Mouse (Mus musculus): Measurements from ENCODE around the gene Trpm3.
"Not testable (repeated sequence)": the region's sequence is repeated elsewhere in the genome, so short reads cannot be mapped to it uniquely, and the experiment has no call there.

Gene Trpm3

DNA sequence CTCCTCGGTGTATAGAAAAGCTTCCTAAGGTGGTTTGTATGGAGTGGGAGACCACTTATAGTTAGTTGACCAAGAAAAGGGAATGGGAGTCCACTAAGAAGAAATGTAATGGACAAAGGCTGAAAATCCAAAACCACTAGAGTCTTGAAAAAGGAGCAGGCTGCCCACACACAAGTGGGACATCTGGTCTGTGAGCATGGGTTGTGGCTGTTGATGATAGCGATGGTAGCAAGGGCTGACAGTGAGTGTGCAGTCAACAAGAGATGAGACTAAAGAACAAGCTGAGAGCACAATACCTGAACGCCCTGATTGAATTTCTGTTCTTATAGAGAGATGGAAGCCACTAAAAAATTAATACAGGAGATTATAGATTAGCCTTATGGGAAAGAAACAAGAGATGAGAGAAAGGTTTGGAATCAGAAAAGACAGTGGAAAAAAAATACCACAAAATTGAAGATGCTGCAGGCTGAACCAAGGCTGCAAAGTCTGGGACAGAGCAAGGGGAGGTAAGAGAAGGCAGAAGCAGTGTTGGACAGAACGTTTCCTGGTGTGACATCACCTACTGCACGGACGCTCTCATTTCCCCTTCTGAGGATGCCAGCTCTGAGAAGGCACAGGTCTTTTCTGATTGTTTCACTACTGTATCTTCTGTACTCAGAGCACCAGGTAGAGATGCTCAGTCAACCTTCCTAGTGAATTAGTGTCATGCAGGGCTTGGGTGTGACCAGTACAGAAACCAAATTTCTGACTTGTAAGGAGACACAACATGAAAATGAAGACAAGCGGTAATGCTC lies 710.1 kb downstream of the Trpm3 start:
- DNase-seq (ENCODE audit: low spot score): no peak

DNA sequence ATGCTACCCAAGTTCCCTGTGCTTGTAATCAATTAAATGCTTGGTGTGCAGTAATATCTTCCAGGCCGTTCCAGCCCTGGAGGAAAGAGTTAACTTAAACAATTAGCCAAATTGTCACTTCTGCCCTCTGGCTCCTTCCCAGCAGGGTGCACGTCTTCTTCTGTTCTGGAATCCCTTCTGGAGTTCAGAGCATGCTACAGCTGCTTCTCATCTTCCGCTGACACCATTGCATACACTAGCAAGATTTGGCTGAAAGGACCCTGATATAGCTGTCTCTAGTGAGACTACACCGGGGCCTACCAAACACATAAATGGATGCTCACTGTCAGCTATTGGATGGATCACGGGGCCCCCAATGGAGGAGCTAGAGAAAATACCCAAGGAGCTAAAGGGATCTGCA lies 712.6 kb downstream of the Trpm3 start:
- not testable (repeated sequence) for DNase-seq (ENCODE audit: low spot score)

DNA sequence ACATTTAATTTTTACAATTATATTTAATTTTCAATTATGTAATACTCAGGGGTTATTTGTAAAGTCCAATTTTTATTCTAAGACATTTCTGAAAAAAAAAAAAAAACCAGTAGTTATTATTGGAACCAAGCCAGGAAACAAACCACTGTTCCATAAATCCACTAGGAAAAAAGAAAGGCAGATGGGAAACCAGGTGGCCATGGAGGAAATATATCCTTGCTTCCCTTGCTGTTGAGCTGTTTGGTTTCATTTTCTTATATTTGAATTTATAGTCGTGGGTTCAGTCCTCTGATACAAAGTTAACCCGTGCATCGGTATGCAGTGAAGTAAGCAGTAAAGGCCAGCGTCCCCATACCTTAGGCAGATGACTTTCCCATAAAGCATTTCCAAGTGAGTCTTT lies 720.8 kb downstream of the Trpm3 start:
- DNase-seq (ENCODE audit: low spot score): no peak

DNA sequence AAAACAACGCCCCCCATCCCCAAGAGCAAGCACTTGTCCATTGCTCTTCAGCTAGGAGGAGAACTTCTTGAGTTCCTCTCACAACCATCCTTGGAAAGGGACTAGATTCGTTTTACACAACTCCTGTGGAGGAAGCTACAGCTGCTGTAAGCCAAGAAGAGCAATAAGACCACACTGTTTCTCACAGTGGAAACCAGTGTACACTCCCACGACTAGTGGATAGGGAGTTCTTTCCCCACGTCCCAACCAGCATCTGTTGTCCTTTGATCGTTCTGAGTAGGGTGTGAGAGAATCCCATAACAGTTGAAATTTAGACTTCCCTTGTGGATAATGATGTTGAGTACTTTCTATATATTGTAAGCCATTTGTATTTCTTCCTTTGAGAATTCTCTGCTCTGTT lies 728.6 kb downstream of the Trpm3 start:
- DNase-seq (ENCODE audit: low spot score): no peak

DNA sequence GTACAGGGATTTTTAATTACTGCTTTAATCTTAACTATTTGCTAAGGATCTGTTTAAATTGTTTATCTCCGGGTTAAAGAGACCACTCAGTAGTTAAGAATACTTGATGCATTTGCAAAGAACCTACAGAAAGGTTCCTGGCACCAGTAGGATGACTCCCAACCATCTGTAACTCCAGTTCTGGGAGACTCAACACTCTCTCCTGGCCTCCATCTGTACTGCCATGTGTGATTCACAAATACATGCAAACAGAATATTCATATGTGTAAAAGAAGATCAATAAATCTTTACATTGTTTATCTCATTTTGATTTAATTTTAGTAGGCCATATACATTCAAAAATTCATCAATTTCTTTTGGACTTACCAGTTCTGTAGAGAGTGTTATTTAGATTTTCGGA lies 731.0 kb downstream of the Trpm3 start:
- DNase-seq (ENCODE audit: low spot score): no peak

DNA sequence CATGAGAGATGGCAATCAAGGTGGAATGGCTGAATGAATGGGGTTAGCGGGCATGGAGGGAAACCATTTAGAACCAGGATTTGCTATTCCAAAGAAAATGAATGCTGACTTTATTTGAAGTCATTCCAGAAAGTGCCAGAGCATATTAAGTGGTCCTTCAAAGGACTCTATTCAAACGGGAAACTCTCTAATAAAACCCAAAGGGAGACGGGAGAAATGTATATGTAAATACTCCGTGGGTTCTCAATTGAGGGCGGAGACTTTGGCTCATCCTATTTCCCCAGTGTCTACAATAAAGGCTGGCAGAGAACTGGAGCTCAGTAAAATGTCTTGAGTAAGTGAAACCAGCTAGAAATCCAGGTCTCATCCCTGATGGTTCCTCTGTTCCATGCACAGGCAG lies 733.6 kb downstream of the Trpm3 start:
- no peak for DNase-seq (ENCODE audit: low spot score)

DNA sequence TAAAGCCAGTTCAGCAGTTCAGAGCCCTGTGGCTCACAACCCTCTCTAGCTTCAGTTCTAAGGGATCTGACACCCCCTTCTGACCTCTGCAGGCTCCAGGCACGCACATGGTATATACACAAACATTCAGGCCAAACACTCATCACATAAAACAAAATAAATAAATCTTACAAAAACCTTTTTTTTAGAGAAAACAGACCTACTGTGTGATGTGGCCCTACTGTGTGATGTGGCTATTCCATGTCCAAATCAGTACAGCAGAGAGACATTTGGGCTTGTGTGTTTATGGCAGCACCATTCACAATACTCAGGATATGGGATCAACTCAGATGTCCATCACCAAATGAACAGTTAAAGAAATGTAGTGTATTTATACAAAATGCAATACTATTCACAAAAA lies 741.4 kb downstream of the Trpm3 start:
- DNase-seq (ENCODE audit: low spot score): no peak

DNA sequence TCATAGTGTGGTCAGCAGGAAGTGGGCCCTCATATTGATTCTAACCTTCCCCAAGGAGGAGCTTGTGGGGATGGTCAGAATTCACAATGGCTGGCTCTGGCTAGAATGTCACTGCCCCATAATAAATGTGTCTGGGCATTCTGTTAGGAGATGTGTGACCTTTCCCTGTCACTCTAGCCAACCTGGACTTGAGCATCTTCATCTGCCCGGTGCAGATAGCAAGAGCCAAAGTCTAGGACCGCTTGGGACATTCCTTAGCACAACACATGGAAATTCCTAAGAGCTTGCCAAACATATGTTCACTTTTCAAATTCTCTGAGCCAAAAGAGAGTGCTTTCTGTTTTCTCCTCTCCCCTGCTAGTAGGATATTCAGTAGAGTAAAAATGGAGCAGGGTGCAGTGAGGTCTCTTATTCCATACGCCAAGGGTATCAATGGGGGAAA lies 743.8 kb downstream of the Trpm3 start:
- DNase-seq (ENCODE audit: low spot score): no peak

DNA sequence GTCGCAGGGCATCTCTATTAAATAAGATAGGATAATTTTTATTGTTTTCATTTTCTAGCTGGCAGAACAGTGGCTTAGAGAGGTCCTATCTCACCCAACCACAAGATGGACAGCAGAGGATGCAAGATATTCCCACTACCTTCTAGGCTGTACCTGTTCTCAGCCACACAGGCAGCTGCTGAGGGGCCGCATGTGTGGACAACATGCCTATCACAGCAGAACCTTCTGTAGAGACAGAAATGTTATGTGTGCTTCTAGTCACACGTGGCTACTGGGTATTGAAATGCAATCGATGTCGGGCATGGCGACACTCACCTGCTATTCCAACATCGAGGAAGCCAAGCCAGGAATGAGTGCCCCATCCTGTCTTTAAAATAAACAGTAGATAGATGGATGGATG lies 744.3 kb downstream of the Trpm3 start:
- no peak for DNase-seq (ENCODE audit: low spot score)

DNA sequence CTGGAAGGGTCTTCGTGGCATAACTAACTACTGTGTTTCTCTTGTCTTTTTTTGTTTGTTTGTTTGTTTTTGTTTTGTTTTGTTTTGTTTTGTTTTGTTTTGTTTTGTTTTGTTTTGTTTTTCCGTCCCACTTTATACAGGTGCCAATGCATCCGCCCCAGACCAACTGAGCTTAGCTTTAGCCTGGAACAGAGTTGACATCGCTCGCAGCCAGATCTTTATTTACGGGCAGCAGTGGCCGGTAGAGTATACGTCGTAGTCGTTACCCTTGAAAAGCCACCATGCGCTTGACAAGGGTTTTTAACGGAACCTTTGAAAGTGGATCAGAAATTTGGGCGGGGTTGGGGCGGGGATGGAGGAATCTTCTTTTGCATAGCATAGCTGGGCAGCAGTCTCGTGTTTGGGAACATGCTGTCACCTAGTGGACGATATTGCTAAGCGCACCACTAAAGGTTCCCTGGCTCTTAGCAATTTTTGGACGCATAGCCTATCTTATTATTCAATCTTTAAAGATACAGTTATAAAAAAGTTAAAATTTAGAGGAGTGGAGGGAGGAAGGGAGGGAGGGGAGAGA lies 745.0 kb downstream of the Trpm3 start:
- DNase-seq (ENCODE audit: low spot score): no peak

DNA sequence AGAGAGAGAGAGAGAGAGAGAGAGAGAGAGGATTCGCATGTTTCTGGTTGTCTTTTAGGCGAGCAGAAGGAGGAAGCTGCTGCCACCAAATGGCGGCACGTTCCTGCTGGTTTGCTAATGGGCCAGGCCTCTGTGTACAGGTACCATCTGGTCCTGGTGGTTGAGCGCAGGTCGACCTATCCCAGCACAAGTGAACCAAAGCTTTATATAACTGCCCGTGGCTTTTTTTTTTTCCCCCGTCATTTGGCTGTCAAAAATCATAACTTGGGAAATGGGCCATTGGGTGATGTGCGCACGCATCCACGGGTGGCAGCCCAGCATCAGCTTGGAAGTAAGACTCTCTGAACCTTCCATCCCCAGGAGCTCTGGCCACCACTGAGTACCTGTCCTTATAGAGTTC lies 745.5 kb downstream of the Trpm3 start:
- DNase-seq (ENCODE audit: low spot score): no peak

DNA sequence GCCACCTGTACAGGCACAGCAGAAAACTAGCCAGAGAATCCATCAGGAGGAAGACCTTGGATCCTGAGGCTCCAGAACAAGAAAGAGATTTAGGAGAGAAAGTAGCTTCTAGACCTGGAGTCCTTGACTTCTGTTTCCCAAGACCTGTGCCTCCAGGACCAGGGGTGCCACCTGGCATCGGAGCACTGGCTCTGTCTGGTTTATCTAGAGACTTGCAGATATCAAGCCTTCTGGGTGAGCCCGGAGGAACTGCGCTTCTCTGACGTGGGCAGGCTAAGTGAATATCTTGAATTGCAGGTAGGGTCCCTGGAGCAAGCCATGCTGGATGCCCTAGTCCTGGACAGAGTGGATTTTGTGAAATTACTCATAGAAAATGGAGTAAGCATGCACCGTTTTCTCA lies 746.2 kb downstream of the Trpm3 start:
- no peak for DNase-seq (ENCODE audit: low spot score)

DNA sequence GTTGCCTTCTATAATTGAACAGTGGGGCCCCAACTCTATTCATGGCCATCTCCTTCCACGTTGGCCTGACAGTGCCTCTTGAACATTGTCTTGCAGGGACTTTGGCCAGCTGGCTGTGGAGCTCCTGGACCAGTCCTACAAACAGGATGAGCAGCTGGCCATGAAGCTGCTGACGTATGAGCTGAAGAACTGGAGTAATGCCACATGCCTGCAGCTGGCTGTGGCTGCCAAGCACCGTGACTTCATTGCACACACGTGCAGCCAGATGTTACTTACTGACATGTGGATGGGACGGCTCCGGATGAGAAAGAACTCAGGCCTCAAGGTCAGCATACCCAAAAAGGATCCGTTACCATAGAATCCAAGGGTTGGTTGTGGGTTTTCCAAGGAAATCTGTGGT lies 763.0 kb downstream of the Trpm3 start:
- DNase-seq (ENCODE audit: low spot score): no peak

DNA sequence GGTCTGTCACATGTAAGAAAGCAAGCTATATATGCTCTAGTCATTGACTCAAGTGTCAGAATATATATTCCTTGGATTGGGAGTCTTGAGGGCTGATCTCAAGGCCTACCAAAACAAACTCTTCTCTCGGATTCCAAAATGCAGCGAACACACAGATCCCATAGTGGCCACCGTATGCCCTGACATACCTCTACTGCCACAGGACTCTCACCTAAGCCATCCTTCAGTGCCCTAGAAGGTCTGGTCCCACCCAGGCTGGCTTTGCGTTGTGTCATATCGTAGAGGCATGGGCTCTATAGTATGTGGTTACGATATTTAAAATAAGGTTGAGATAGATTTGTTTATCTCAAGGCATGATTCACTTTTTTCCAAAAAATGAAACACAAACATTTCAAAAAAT lies 763.5 kb downstream of the Trpm3 start:
- no peak for DNase-seq (ENCODE audit: low spot score)

DNA sequence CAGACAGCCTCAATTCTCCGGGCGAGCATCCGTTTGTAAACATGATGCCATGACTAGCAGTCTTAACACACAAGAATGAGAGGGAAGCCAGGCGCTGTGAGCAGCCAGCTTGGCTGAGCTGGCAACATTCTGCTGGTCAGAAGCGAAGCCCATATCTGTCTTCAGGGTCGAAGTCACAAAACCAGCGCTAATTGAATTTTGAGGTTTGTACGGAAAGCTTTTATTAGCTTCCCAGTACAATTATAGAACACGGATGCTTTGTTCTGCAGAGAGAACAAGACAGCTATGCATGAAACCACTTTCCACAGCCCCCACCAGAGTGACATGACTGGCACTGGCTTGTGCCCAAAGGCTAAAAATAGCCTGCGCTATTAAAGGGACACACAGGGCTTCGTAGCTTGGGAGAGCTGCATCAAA lies 766.2 kb downstream of the Trpm3 start:
- no peak for DNase-seq (ENCODE audit: low spot score)

DNA sequence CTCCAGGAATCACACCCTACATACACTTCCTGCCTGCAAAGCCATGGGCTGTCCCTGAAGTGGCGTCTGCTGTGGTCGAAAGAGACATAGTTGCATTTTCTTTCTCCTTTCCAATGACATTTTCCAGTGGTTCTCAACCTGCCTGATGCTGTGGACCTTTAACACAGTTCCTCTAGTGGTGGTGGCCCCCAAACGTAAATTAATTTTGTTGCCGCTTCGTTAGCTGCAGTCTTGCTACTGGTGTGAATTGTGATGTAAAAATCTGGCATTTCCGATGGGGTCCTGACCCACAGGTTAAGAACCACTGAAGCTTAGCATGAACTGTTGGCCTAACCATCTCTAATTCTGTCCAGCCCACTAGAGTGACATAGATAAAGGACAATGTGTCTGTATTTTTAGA lies 771.8 kb downstream of the Trpm3 start:
- no peak for DNase-seq (ENCODE audit: low spot score)

DNA sequence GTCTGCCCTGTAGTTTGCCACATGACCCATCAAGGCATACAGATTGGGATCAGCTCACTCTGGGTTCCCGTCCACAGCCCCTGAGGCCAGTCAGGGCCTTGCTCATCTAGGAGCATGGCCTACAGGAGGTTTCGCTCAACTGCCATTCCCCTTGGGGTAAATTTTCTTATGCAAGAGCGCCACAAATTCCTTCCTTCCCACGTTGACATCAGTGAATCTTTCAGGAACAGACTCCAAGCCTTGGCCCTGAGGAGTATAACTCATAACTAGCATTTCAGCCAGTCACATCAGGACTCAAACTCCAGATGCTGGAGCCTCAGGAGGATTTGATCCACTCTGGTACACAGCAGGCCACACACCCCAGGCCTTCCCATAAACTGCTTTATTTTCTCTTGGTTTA lies 774.1 kb downstream of the Trpm3 start:
- no peak for DNase-seq (ENCODE audit: low spot score)

DNA sequence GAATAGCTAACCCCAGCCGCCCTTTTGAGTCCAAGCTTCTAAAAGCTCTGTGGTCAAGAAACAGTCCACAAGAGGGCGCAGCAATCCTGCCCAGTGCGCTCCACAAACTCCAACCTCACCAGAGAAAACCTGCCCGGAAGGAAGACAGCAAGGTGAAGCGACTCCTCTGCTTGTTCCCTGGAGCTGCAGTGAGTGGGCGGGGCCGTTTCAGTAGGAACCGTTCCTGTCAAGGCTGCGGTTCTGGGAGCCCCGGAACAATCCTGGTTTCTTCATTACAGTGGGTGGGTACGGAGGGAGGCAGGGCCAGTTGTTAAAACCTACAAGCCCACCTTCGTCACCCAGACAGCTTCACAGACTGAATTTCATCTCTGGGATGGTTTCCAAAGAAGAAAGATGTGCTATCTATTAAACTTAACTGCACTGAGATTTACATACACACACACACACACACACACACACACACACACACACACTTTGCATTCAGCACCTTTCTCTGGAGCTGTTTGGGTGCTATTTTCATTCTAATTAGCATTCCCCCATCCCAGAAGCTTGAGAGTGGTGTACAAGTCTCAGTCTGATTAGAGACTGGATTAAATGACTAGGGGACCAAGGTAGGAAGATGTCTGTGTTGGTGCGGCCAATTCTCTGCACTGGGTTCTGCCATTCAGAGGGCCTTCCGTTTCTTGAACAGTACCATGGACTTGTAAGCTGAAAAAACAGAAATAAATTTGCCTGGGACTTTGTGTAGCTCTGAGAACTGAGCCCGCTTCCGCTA lies 777.2 kb downstream of the Trpm3 start:
- DNase-seq (ENCODE audit: low spot score): peak; percentile 79

DNA sequence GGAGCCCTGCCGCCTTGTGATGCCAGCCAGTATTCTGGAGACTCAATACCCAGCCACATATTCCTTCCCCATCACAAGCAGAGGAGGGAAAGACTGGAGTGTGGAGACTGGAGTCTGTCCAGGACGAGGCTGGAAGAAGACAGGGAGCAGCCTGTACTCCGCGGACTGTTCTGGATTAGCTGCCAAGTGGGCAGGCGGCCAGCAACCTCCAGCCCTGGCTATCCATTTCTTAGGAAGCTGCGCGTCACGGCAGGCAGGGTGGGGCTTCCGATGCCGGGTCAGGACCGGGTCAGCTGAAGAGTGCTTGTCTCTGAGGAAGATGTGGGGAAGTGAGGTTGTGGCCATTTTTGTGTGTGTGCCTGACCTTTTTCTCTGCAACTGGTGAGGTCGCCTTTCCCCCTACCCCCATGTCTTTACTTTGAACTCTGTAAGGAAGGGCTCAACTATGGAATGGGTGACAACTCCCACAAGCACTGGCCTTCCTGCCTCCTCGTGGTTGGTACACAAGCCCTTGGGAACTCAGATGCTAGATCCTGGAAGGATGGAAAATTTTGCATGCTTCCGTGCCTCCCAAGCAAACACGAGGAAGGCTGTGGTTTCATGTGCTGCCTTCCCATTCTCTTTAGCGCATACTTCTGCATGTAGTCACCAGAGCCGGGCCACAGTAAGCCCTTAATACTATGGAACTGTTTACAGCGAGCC lies 777.9 kb downstream of the Trpm3 start:
- DNase-seq (ENCODE audit: low spot score): peak; percentile 91

DNA sequence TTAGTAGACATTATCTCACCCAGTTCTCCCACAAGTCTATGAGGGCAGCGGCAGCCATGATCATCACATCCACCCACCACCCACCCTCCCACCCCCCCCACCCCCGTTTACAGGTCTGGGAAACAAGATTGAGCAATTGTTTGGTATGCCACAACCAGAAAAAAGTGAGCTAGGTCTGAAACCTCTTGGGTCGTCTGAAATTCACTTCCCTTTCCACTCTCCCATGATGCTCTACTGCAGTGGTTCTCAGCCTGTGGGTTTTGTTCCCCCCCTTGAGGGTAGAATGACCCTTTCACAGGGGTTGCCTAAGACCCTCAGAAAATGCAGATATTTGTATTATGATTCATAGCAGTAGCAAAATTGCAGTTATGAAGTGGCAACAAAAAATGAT lies 778.5 kb downstream of the Trpm3 start:
- DNase-seq (ENCODE audit: low spot score): no peak

DNA sequence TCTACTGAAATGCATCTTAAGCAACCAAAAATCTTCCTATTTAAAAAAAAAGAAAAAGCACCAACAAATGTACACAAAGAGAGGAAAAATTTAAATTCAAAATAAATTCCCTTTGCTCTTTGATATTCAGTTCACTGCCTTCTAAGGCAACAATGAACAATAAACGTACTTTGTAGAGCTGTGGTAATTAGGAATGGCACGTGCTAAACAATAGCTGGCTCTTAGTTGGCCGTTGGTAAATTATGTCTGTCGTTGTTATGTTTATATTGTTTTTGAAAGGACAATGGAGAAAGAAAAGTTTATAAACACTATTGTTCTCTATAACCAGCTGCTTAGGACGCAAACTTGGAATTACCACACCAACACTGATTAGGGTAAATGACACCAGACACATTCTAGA lies 782.1 kb downstream of the Trpm3 start:
- no peak for DNase-seq (ENCODE audit: low spot score)

DNA sequence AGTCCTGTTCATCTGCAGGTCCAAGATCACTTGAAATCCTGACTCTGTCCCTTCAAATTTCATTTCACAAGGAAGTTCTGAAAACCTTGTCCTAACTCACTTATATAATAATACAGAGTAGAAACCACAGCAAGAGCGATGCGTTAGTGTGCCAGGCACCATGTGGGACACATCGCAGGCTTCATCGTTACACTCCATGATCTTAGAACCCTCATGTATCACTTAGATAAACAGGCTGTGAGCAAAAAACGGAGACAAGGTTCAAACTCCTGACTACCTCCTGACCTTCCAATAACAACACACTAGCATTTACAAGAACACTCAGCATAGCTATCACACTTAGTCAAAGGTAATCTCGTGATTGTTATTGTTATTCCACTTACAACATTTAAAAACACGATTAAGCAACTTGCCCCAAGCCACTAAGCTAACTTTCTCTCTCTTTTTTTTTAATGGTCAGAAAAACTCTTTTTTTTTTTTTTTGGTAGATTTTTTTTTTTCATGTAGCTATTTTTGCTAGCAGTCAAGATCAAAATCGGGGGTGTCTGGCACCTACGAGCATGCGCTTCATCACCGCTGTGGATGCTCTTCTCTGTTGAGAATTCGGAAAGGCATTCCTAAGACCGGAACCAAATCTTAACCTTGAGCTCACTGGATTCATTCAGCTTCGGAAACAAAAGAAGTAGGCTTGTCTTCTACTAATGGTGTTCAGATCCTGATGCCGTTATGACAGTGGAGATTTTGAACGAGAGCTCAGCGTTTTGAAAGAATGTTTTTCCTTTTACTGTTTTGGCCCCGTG lies 784.2 kb downstream of the Trpm3 start:
- no peak for DNase-seq (ENCODE audit: low spot score)
